Mouse (Mus musculus): ENCODE measurements around the gene Sobp. TPM values are rescaled to one million over a fixed set of nuclear protein-coding genes. Genes with fewer than 3 reads are reported as not detected.

Sobp gene
- total RNA-seq, 2 experiments from 2014 or later, result 13.1 to 21.5 TPM

DNA sequence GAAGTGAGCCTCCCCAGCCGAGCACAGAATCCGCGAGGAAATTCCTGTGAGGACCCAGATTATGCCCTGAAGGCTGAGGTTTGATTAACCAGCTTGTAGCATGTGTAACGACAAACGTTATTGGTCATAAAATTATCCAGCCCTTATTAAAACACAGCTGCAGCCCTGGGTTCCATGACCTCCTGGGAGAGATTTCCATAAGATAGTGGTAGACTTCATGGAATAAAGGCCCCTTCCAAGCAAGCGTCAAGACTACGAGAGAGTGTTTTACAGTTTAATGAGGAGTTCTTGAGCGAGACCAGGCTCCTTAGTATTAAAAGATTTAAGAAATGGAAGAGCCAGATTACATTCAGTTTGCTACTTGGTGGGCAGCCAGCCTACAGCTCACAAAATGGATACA lies 76.6 kb downstream of the Sobp start:
- intact Hi-C loops (cut with DNase I; ENCODE audit: low total_unique reads), result no loop called here
- no peak for DNase-seq

DNA sequence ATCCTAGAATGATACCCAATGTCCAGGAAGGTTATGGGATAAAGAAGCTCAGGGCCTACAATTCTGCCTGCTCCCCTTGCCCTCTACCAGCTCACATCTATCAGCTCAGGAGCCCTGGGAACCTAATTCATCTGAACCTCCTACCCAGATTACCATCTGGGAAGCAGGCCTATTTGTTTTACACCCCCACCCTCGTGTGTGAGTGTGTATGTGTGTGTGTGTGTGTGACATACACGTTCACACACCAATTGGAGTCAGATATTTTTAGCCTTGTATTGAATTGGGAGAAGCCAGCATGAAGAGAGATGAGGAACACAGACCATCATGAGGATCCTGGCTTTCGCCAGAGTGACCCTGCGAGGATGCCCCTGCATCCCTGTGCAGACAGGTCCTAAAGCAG lies 77.7 kb downstream of the Sobp start:
- intact Hi-C loops (cut with DNase I; ENCODE audit: low total_unique reads), result no loop called here

DNA sequence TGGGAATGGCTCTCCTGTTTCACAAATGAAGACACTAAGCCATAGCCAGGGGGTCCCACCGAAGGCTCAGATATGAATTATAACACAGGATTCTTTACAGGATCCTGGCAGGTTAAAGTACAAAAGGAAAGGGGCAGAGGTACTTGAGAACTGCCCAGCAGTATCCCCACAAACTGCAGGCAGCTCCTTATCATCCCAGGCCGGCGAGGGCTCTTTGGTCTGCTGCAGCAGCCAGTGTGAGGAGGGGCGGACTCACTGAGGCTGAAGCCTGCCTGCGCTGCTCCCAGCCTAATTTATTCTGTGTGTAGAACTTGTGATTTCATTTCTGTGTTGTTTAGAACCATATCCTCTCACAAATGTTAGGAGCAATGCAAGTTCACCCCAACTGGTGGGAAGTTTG lies 79.8 kb downstream of the Sobp start:
- no peak for DNase-seq
- intact Hi-C loops (cut with DNase I; ENCODE audit: low total_unique reads), result no loop called here

More for the DNA sequence above, 77.7 kb downstream of the Sobp start:
- no peak for DNase-seq

DNA sequence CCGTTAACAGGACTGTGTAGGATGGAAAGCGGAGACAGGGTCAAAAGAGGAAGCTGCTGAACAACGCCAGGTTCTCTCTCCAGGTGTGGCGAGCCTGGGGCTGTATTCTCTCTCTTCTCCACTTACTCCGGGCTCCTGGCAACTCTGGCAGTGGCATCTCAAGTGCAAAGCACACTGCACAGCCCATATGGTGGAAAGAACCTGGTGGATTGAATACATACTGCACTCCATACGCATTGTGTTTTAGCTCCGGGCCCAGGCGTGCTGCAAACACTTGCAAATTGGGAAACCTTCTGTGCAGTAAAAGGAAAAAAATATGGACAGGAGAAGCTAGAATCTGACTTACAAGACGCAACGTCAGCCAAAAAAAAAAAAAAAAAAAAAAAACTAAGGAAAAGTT lies 80.9 kb downstream of the Sobp start:
- no peak for DNase-seq
- intact Hi-C loops (cut with DNase I; ENCODE audit: low total_unique reads), result no loop called here

DNA sequence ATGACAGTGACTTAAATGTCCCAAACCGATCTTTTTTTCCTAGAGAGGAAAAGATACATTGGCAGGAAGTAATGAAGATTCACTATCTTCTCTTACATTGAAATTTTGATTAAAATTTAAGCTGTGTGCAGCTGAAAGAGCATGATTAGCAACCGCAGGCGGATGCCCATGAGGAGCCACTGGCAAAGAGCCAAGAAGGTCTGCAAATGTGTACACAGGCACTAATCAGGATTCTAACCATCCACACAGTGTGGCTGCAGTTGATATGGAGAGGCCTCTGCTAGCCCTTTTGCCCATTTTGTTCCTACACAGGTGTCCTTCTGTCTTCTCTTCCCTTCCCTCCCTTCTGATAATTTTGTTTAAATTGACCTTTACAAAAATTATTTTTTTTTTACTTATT lies 84.3 kb downstream of the Sobp start:
- intact Hi-C loops (cut with DNase I; ENCODE audit: low total_unique reads), result no loop called here
- DNase-seq, result no peak

DNA sequence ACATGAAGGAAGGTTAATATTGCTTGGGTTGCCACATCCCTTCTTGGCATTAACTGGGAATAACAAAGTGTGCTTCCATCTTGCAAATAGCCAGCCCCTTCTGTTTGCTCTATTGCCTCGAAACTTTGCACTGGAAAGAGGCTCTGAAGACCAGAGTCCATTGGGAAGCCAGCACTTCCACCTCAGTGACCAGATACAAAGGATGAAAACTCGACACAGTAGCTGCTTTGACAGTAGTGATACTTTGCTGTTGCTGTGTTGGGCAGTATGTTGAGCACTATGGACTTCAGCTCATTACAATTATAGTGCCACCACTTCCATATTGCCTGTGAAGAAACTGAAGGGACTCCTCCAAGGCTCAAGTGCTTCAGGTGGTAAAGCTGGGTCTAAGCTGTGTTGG lies 86.9 kb downstream of the Sobp start:
- no peak for DNase-seq

DNA sequence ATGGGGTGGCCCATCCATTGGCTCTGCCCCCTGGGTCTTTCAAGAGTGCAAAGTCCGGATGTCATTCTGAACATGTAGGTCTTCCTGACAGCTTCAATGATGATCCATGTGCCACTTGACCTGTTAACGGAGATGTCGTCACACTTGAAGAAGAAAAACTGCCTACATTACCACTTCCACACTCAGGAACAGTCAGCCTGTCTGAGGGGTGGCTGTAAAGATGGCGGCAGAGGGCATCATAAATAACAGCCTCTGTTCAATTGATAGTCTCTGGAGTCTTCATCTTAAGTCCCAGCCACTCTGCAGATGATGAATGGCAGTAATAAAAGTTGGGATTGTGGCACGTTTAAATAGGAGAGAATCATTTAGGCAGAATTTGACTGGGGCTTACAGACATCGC lies 87.4 kb downstream of the Sobp start:
- intact Hi-C loops (cut with DNase I; ENCODE audit: low total_unique reads), result no loop called here
- DNase-seq, result no peak

More for the DNA sequence above, 86.9 kb downstream of the Sobp start:
- intact Hi-C loops (cut with DNase I; ENCODE audit: low total_unique reads), result no loop called here

DNA sequence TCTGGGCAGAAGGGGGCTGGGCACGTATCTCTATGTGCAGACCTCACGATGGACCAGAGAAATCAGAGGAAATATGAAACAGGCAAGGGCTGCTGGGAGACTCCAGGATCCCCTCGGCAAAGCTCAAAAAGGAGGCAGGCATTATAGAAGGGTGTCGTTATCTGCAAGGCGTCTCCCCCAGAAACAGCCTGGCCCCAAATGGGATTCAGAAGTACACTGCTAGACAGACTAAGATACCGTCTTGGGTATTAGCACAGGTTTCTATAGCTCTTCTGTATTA lies 90.3 kb downstream of the Sobp start:
- intact Hi-C loops (cut with DNase I; ENCODE audit: low total_unique reads), result no loop called here
- no peak for DNase-seq

DNA sequence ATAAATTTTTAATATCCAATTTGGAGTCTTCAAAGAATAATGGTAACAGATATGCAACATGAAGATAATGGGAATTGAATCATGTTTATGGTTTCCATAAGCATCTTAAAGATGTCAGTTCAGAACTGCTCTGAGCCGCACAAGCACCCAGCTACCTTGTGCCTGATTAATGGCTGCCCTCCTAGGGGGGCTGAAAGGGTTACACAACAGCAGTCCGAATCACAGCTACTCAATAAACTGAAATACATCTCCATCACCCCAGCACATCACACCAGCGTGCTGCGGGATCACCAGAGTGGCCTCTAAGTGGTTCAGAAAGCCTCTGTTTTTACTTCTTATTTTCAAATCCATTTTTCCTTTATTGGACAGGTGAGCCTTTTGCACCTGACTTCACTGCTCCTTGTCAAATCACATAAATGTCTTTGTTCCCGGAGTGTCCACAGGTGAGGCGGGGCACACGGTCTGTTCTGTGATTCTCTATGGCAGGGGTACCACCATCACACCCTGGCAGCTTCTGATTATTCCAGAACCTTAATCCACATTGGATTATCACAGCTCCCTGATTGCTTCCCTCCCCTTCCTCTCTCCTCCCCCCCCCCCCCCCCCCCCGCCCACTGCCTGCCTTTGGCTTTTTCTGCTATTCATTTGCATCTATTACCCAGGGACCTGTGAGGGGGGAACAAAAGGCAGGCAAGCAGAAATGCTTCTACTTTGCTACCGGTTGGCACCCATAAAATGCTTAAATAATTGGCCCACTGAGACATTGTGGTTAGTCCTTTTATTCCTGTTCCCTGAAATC lies 90.8 kb downstream of the Sobp start:
- DNase-seq, result no peak
- intact Hi-C loops (cut with DNase I; ENCODE audit: low total_unique reads), result no loop called here

DNA sequence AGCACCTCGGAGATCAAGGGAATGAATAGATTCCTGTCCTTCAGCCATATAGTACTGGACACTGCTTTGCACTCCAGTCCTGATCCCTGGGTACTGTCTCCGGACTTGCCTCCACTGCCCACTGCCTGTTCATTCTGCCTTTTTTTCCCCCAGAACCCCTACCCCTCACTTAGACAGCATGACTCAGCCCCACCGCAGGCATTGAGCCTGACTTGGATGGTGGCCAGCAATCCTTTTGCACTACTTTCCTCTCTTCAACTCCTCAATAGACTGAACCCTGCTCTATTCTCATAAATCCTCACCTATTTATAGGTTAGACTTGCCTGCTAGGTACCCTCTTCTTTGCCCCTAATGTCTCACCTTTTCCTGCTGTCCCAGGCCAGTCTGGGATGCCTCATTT lies 93.0 kb downstream of the Sobp start:
- intact Hi-C loops (cut with DNase I; ENCODE audit: low total_unique reads), result no loop called here
- no peak for DNase-seq

DNA sequence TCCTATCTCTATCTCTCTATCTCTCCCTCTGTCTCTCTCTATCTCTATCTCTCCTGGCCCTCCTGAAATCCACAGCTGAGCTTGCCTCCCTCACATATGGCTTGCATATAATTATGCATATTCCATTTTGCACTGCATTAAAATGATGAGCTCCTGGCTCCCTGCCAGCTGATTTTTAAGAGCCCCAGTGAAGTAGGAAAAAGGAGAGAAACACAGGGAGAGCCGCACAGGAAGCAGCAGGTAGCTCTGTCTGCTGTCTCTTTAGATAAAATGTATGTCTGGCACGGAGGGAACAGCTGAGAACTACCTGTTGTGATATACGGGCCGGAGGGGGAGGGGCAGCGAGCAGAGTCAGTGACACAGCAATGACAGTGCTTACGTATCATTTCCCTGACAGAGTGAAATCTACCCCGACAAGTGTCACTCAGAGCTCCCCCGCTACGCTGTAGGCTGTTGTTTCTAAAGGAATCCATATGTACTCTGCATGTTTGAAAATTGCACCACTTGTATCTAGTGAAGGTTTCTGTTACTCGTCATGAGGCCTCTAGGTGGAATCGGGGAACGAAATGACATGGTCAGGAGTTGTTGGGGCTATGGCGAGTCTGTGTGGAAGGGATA lies 98.7 kb downstream of the Sobp start:
- intact Hi-C loops (cut with DNase I; ENCODE audit: low total_unique reads), result no loop called here
- no peak for DNase-seq

DNA sequence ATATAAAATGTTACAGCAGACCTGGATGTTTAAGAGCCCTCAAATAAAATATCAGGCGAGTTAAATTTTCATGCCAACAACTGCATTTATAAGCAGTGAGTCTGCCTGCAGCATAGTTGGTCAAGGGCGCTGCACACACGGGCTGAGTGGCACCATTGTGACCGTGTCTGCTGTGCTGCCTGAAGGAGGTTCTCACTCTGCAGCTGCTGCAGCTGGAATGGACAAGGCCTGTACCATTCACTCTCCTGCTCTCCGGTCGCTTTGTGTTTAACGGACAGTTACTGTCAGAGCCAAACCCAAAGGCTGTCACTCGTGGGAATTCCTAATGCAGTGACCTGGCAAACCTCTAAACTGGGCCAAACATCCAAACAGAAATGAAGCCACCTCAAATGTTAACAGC lies 101.0 kb downstream of the Sobp start:
- DNase-seq, result no peak
- intact Hi-C loops (cut with DNase I; ENCODE audit: low total_unique reads), result no loop called here

DNA sequence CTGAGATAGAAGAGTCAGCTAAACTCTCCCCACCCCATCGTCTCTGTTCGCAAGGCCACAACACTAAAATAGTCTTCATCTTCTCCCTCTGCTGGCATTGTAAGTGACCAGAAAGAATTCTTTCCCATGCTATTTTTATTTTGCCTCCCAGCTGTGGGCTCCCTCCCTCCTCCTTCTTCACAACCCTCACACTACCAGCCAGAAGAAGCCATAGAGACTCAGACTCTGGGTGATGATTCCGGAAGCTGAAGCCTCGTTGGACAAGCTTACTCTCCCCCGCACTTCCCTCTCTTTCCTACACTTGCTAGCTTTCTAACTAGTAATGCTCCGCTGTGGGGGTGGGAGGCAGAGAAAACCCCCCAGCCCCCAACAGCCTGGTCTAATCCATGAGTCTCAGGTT lies 103.4 kb downstream of the Sobp start:
- intact Hi-C loops (cut with DNase I; ENCODE audit: low total_unique reads), result no loop called here
- no peak for DNase-seq

DNA sequence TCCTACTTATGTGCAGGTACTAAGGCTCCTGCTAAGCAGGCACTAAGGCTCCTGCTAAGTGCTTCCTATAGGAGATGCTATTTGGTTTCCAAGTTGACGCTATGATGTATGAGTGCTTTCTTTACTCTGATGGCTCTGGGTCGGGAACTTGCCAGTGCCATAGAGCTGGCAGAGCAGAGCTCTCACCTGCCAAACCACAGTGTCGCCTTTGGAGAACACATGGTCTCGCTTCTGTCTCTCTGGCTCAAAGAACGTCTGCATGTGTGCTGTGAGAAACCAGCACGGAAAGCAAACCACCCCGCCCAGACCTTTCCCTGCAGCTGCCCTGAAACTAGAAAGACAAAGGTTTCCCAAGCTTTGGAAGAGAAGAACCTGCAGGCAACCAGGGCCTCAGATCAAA lies 109.0 kb downstream of the Sobp start:
- intact Hi-C loops (cut with DNase I; ENCODE audit: low total_unique reads), result no loop called here
- DNase-seq, result no peak

DNA sequence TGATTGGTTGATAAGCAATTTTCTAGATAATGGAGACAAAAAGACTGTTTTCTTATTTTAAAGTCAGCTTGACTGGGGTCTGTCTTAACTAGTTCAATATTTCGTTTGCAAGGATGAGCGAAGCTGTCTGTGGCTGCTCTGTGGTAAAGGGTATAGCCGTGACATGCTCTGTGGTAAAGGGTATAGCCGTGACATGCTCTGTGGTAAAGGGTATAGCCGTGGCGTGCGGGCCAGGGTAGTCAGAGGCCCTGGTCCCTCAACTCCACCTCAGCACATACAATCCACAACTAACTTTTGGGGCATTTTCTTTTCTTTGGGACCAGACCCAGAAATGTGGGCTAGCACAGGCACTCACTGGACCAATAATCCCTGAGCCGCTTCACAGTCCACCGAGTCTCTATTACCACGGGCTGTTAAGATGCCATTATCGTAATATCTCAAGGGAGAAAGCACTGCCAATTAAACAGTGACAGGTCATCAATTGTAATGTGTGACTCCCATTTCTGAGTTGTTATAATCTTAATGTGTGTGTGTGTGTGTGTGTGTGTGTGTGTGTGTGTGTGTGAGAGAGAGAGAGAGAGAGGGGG lies 112.7 kb downstream of the Sobp start:
- DNase-seq, result no peak
- intact Hi-C loops (cut with DNase I; ENCODE audit: low total_unique reads), result no loop called here

DNA sequence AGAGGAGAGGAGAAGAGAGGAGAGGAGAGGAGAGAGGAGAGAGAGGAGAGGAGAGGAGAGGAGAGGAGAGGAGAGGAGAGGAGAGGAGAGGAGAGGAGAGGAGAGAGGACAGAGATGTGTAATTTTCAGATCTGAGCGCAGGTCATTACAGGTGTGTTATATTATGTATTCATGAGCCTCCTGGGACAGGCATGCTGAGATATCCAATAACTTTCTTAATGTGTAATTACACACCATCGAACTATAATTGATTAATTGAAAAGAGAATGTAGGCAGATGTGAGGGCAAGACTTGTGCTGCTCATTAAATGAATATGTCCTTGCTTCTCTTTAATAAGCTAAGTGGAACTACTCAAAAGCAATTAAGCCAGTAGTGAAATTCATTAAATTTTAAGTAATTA lies 118.9 kb downstream of the Sobp start:
- intact Hi-C loops (cut with DNase I; ENCODE audit: low total_unique reads), result no loop called here
- DNase-seq, result no peak

DNA sequence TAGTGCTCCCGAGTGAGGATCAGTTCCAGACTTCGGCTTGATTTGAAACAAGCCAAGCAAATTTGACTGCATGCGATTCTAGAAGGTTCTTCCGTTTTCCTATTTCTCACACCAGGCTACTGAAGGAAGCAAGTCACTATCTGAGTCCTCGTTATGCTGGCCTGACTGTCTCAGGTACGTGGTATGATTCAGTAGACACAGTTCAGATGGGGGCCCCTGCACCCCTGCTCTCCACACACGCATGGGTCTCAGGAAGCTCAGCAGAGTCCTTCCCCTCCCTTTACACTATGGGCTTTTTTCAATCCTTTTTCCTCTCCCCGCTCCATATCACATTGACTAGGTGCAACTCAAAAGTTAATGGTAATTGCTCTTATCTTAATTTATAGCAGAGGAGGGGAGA lies 119.6 kb downstream of the Sobp start:
- DNase-seq, result no peak
- intact Hi-C loops (cut with DNase I; ENCODE audit: low total_unique reads), result no loop called here

DNA sequence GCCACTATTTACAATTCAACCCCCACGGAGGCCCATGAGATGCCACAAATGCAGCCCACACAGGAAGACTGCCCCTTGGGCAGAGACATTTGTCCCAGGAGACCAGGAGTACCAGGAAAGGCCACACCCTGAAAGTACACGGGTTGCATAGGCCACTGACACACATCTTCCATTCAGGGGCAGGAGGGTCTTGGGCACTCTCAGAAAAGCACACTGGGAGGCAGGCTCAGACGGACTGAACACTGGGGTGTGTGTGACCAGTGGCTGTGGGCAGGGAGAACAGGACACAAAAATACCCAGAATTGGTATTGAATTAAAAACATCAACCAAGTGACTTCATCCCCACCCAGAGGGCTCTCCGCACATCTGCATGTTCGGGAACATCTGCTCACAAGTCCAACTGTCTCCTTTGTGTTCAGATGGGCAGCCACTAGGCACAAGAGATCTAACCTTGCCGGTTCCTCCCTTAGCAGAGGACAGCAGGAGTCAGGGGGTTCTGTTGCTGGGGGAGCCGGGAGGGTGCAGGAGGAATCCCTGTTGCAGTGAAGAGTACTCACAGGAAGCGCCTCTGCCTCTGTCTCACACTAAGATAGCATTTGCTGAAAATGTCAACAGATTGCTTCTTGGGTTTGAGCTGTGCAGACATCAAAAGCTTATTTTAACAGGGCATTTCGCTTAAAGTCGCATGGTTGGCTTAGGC lies 120.3 kb downstream of the Sobp start:
- intact Hi-C loops (cut with DNase I; ENCODE audit: low total_unique reads), result no loop called here
- no peak for DNase-seq

DNA sequence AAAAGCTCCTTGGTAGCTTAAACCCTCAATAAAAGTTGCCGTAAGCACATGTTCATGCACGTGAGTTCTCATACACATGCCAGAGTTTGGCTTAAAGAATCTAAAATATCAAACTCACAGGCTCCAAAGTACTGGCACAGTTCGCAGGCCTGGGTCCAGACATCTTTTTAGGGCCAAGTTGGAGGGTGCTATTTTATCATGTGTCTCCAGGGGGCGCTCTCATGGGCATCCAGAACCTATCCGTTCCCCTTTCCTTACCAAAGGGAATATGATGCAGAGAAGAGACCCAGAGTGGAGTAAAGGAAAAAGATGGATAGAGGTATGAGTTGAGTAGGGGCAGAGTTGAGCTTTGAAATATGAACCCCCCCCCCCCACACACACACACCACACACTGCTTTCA lies 121.9 kb downstream of the Sobp start:
- intact Hi-C loops (cut with DNase I; ENCODE audit: low total_unique reads), result no loop called here
- no peak for DNase-seq

DNA sequence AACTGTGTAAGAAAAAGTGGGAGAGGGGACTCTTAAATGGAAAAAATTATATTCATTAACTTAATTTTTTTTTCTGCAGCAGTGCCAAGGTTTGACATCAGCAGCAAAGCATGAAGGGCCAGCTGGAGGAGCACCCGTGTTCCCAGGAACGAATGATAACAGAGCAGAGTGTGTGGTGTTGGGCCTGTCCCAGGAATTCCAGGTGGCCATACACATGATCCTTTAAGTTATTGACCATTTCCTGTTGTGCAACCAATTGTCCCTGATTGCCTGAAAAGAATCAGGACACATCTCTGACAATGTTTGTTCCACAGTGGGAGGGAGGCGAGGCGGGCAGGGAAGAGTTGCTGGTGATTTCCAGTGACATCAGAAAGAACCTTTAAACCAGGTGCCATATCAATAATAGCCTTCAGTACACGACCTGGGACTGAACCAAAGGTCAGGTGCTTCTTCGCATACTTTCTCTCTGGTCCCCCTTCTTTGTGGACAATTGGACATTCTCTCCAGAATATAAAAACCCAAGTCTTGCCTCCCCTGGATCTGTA lies 126.5 kb downstream of the Sobp start:
- no peak for DNase-seq
- intact Hi-C loops (cut with DNase I; ENCODE audit: low total_unique reads), result no loop called here

Measured in gastrocnemius, postnatal 14 days (tissue).